Mouse (Mus musculus) gastrocnemius, postnatal 14 days (tissue): ENCODE data around the gene Stx12. TPM values are rescaled to one million over a fixed set of nuclear protein-coding genes. Genes with fewer than 3 reads are reported as not detected.
"Not testable (repeated sequence)": the region's sequence is repeated elsewhere in the genome, so short reads cannot be mapped to it uniquely, and the experiment has no call there.

Experiments used
- DNase-seq: peaks from one replicate; pipeline ENCODE4 v3.0.0; 2021; ENCODE audit warnings: mixed read lengths
- intact Hi-C: fragments of 180-260 bp; cut with DNase I; formaldehyde crosslinking; loops from one replicate; pipeline ENCODE4 v1.15.1; 2025; ENCODE audit warnings: low total_unique reads
- long read RNA-seq, 2 experiments: library from polyadenylated mRNA; stranded (forward); transcript quantifications; one replicate each; pipeline ENCODE4 v2.0.0; 2021
- total RNA-seq, 2 experiments: library from RNA; stranded (reverse); gene quantifications; 2 replicates each; pipeline ENCODE4 v1.2.3; 2021

Gene Stx12
- total RNA-seq, result 10 to 100 TPM; 23.3 to 24.3 TPM
- long read RNA-seq, experiment 1, transcript Stx12-201 (9 exons, 2,934 nt), result major isoform, 33 of 34 reads
- long read RNA-seq, experiment 1, partial matches to known transcripts, result 0 of 34 reads
- long read RNA-seq, experiment 1, other reads (novel, unspliced or antisense), result 1 of 34 reads
- long read RNA-seq, experiment 2, transcript Stx12-201 (9 exons, 2,934 nt), result major isoform, 36 of 36 reads
- long read RNA-seq, experiment 2, partial matches to known transcripts, result 0 of 36 reads
- long read RNA-seq, experiment 2, other reads (novel, unspliced or antisense), result 0 of 36 reads

DNA sequence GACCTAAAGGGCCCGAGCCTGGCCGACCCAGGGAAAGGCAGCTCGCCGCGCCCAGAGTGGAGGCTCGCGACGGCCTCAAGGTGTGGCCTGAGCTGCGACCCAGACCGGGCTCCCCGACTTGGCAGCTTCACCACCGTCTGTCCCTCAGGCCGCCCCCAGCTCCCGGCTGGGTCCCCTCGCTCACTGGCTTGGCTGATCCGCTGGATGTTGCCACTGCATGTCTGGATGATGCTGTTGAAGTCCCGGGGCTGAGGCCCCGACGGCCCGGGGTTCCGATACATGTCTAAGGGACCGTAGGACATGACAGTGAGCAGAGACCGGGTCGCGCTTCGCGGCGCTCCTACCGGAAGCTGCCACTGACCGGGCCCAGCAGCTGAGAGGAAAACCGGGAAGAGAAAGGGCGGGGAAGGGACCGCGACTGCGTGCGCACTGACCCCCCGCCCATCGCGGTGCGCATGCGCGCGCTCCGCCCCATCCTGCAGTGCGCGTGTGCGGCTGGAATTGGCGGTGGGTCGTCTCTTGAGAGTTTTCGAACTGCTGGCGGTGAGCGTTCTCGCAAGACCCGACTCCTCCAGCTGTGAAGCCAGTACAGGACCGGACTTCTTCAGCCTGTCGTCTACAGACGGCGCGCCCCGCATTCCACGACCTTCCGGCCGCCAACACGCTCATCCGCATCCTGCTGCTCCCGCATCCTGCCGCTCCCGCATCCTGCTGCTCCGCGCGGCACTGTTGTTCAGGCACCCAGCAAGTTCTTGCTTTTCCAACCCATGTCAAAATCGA lies at the start of gene Stx12:
Gene Stx12 (minus strand): TSS at position 446 of the 780 bp plus-strand sequence.
- DNase-seq, result peak; percentile 90
- intact Hi-C loops, result no loop called here

DNA sequence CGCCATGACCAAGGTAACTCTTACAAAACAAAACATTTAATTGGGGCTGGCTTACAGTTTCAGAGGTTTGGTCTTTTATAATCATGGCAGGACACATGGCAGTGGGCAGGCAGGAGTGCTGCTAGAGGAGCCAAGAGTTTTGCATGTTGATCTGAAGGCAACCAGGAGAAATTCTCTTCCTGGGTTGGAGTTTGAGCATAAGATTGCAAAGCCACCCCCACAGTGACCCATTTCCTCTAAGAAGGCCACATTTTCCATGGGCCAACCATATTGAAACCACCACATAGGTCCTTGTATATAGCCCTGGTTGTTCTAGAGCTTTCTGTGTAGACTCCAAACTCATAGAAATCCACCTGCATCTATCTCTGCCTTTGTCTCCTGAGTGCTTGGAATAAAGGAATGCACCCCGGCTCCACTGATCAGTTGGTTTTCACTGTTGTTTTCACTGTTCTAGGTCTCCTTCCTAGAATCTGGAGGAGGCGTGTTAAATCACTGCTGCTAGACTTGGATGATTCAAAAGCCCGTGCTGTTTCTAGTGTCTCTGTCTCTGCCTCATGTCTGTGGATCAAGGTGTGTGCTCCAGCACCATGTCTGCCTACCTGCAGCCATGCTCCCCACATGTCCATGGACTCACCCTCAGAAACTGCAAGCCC lies 48.6 kb upstream of the Stx12 start:
- DNase-seq, result no peak
- intact Hi-C loops, result loop anchor here (5.0 kb wide), 1 partner anchor 151 kb away; no protein-coding TSS in a partner anchor

DNA sequence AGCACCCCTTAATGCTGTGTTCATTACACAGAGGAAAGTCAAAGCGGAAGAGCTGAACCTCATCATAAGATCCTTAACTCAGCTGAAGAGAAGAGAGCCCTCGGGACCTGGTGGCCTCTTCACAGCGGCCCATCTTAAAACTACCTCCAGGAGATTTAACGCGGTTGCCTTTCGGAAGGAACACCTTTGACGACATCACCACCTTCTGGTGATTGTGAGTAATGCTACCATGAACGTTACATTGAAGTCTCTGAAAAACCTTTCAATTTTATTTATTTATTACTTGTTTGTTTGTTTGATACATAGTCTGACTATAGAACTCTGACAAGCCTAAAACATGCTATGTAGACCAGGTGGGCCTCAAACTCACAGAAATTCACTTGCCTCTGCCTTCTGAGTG lies 46.5 kb upstream of the Stx12 start:
- intact Hi-C loops, result loop anchor here (5.0 kb wide), 1 partner anchor 148 kb away; no protein-coding TSS in a partner anchor
- no peak for DNase-seq

DNA sequence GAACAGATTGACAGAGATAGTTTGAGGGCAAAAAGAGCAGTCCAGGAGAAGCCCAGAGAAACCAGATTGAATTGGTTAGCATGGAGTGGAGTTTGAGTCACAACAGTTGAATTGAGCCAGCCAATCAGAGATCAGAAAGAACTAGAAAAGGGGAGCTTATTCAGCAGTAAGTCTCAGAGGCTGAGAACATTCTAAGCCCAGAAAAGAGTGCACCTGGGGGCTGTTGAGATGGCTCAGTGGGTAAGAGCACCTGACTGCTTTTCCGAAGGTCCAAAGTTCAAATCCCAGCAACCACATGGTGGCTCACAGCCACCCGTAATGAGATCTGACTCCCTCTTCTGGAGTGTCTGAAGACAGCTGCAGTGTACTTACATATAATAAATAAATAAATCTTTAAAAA lies 42.2 kb upstream of the Stx12 start:
- DNase-seq, intact Hi-C loops: not testable (repeated sequence)

DNA sequence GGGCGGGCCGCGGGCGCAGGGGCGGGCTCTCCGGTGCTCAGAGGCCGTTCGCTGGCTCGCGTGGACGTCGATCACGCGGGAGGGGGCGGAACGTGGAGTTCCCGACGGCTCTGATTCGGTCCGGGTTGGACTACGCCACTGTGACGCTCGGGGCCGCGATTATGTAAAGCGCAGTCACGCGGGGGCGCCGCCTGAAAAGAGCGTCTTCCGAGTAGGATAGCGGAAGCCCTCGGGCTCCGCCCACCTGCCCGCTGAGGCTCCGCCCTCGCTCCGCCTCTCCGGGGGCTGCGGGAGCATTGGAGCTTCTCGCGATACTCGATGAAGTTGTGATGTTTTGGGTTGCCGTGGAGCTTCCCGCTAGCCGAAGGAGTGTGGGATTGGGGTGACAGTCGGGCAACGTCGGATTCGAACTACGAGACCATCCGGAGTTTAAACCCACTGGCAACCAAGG lies 38.3 kb upstream of the Stx12 start, which contains the start of gene Fam76a:
Gene Fam76a (minus strand): TSS at position 1 of the 451 bp plus-strand sequence.
- intact Hi-C loops, result loop anchor here (5.0 kb wide), 1 partner anchor 85 kb away; no protein-coding TSS in a partner anchor
- peak; percentile 100 for DNase-seq

DNA sequence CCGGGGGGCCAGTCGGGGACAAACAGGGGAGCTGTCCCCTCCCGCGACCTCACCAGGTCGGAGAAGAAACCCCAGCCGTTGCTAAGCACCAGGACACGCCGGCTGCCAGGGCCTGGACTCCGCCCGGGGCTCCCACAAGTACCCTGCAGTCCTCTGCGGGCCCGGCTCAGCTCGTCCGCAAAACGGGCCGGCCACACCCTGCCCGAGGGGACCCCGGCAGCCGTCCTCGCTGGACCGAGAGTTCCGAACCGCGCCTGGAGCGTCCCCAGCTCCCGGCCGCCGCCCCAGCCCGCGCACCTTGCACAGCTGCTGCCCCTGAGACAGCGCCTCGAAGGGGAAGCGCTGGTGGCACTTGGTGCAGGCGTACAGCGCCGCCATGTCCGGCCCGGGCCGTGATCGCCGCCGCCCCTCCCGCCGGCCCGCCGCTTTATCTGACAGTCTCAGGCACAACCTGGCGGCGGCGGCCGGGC lies 37.8 kb upstream of the Stx12 start:
- DNase-seq, result peak; percentile 62
- intact Hi-C loops, result loop anchor here (5.0 kb wide), 1 partner anchor 85 kb away; no protein-coding TSS in a partner anchor

DNA sequence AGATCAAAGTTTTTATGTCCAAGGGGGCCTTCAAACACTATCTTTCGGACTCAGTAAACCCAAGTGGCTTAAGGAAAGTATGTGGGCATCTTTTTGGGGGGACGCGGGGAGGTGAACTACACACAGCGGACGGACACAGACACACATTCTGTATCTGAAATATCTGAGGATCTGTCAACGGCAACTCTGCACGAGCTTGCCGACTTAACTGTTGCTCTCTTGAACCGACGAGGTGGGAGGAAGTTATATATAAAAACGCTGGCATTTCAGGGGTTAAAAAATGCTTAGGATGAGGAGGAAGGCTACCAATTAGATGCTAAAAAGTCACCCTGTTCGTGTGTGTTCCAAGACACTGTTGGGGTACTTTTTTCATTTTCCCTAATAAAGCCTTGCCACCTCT lies 37.2 kb upstream of the Stx12 start:
- DNase-seq, result no peak
- intact Hi-C loops, result loop anchor here (5.0 kb wide), 1 partner anchor 84 kb away; no protein-coding TSS in a partner anchor

DNA sequence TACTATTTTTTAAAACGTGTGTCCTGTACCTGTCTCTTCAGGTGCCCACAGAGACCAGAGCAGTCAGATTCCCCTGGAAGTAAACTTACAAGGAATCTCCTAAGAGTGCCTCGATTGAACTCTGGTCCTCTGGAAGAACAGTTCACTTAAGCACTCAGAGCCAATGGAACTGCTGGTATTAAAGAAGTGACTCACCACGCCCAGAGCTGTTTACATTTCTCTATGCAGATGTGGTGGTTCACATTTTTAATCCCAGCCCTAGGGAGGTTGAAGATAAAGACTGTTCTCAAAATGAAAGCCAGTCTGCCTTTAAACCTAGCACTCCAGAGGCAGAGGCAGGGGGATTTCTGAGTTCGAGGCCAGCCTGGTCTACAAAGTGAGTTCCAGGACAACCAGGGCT lies 35.9 kb upstream of the Stx12 start:
- DNase-seq, result no peak
- intact Hi-C loops, result loop anchor here (5.0 kb wide), 1 partner anchor 83 kb away; no protein-coding TSS in a partner anchor

DNA sequence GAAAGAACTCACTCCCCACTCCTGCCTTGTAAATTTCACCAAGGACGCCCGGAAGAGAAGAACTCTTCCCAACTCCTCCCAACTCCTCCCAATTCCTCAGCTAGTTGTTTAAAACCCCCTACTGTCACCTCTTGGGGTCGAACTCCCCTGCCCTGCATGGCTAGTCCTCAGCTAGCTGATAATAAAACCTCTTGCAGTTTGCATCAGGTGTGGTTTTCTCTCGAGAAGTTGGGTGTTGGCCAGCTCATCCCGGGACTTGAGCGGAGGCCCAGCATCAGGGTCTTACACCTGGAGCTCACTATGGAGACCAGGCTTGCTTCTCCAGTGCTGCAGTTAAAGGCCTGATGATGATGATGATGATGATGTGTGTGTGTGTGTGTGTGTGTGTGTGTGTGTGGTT lies 34.2 kb upstream of the Stx12 start:
- DNase-seq, intact Hi-C loops: not testable (repeated sequence)

DNA sequence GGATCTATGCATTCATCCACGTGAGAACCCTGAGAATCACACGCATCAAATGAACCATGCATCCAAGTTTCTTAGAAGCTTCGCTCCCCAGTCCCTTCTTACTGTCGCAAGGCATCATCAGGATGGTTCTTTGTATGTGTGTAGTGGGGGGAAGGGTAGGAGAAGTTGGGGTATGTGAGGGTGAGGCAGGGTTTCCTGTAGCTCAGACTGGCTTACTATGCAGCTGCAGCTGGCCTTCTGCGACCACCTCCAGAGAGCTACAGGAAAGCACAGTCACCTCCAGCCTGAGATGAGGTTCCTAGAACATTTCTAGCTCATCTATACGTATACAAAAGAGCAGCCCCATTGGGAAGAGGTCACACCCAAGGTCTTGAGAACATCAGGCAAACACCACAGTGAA lies 27.8 kb upstream of the Stx12 start:
- no peak for DNase-seq
- intact Hi-C loops, result no loop called here

DNA sequence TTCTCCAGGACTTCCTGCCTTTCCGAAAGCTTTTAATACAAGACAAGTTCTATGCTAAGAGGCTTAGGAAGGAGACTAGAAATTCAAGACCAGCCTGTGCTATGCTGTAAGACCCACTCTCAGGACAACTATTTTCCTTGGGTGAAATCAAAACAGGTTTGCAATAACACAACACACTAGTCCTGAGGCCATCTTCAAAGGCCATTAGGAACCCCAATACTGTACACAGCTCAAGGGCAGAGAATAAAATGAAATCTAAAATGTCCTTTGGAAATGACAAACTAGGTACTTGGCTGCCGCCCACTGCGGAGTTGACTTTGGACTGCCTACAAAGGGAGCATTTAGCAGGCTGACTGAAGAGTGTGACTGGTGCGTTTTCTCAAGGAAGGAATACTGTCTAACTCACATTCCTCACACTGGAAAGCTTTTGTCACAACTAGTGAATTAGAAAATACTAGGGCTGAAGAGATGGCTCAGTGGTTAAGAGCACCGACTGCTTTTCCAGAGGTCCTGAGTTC lies 21.6 kb upstream of the Stx12 start:
- intact Hi-C loops, result no loop called here
- DNase-seq, result no peak

DNA sequence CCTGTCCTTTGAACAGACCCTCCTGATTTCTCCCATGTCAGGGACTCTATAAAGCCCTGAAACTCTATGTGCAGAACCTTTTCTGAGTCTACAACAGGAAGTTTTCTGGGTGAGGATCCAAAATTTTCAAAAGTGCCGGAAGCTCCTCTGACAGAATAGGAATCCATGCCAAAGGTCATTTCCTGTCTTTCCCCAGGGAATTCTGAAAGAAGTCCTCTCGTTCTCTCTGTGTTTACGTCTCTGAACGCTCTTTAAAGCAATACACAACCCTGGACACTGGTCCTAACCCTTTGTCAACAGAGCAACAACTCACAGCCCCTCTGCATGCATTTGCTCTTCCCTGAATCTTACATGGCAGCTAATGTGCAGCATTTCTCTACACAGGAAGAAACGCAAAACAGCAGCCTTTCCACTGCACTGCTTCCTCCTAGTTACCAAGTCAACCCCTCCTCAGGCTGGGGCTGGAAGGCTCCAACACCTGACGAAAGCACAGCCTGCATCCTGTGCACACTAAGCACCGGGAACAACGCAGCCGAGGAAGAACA lies 20.5 kb upstream of the Stx12 start:
- no peak for DNase-seq
- intact Hi-C loops, result no loop called here

DNA sequence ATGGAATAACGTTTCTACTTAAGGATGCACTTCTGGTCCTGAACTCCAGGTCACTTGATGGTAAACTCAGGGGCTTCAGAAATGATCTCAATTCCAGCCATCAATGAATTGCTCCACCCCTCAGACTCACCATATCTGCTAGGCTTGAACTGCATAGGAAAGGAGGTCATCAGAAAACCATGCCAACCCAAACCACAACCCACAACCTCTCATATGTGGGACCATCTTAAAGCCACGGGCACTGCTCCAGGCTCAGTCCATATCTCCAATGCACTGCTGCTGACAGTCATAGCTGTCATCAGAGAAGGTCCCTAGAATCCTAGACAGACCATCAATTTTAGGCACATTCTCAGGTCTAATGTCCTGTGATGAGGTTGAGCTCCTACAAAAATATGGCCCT lies 19.8 kb upstream of the Stx12 start:
- intact Hi-C loops, result no loop called here

DNA sequence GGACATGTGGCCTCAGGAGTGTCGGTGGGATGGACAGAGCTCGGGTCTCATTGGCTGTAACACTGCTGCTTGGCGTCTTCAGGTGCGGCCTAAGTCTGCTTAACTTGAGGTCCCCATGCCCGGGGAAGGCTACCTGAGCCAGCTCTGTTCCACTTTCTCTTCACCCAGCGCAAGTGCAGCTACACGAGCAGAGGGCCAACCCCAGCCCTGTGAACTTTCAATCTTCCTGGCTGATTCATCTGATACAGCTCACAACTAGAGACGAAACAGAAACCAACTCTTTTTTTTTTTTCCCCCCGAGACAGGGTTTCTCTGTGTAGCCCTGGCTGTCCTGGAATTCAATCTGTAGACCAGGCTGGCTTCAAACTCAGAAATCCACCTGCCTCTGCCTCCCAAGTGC lies 13.9 kb upstream of the Stx12 start:
- intact Hi-C loops, result no loop called here

More for the DNA sequence above, 19.8 kb upstream of the Stx12 start:
- no peak for DNase-seq

DNA sequence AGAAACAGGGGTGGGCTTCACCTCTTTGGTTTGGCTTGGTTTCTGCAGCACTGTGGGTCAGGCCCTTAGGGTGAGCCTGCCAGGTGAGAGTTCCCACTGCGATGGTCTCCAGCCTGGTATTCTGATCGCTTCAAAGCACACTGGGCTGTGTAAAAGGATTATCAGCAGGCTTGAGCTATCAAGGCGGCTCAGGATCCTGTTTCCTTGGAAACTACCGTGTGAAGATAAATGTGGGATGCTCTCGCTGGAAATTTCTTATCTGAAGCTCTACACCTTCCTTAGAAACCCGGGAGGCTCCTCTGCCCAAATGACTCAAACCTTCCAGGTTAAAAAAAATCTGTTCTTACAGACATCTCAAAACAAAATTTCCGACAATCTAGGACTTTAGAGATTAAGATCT lies 10.1 kb upstream of the Stx12 start:
- no peak for DNase-seq
- intact Hi-C loops, result no loop called here

More for the DNA sequence above, 13.9 kb upstream of the Stx12 start:
- no peak for DNase-seq

DNA sequence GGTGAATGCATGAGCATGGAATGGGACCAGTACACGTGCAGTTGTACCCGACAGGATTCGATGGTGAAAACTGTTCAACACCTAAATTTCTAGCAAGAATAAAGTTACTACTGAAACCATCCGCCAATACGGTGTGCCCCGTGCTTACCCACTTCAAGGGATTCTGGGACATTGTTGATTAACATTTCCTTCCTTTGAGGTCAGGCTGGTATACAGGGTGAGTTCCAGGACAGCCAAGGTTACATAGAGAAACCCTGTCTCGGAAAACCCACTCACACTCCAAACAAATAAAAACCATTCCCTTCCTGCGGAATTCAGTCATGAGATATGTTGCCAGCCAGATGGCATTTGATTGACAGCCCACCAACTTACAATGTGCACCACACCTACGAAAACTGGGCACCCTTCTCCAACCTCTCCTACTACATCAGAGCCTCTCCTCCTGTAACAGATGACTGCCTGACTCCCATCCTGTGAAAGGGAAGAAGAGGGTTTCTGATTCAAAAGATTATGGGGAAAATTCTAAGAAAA lies 600 bp upstream of the Stx12 start:
- intact Hi-C loops, result no loop called here
- DNase-seq, result no peak

DNA sequence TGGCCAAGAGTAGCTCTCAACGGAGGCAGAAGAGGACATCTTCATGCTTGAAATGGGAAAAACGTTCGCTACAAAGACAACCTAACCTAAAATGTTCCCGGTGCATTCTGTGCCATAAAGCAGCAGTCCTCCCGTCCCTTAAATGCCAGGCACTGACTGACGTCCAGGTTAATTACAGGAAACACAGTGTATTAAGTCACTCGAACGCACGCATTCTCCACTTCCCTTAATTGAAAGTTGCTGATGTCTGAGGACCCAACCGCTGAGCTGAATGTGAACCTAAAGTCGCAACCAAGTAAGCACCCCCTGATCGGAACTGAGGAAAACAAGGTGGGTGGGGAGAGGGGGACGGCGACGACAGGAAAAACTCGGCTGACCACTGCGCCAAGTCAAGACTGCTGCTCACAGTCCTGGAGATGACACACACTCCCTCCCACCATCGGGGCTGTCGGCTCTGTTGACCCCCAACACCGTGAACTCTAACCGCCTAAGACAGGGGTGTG lies 697 bp downstream of the Stx12 start:
- intact Hi-C loops, result no loop called here
- no peak for DNase-seq

DNA sequence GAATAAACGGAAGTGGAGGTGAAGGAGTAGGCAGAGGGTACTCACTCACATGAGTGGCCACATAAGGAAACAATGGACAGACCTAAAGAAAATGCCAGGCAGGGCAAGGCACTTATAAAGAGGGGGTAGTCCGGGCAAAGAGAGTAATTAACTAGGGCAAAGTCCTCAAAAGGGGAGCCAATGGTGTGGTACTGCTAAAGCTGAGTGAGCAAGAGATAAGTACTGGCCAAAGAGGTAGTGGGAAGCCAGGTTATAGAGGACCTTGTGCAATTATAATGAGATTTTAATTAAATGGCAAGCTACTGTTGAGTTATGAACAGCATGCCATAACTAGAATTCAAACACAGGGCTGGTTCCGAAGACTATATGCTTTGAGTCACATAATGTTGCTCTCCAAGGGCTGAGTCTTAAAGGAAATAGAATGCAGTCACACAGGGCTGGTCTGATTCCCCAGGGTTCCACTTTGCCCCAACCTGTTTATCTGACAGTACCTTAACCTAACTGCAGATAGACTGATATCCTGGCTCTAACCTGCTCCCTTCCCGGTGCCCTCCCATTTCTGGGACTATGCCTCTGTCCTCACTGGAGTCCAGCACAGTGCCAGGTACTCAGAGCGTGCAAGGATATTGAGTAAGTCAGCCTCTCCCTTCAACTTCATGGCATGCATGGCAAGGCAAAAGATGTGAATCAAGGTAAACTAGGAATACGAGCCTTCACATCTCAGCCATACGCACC lies 9.8 kb downstream of the Stx12 start:
- intact Hi-C loops, result no loop called here
- DNase-seq, result no peak
